Mouse (Mus musculus): ENCODE results near the gene Pogz.

- TF ChIP-seq POLR2A (IDR thresholded peaks at IDR 0.05; ENCODE audit: extremely low read depth, insufficient read depth, low read length) (no peak), CTCF (IDR thresholded peaks at IDR 0.05; ENCODE audit: low read depth, low read length) (no peak)
These were observed 76.4 kb downstream of the Pogz start for GRCm38 (mm10) chr3:94913801-94914200.
